Mouse (Mus musculus): Measurements from ENCODE around the gene Ipo9.

DNA sequence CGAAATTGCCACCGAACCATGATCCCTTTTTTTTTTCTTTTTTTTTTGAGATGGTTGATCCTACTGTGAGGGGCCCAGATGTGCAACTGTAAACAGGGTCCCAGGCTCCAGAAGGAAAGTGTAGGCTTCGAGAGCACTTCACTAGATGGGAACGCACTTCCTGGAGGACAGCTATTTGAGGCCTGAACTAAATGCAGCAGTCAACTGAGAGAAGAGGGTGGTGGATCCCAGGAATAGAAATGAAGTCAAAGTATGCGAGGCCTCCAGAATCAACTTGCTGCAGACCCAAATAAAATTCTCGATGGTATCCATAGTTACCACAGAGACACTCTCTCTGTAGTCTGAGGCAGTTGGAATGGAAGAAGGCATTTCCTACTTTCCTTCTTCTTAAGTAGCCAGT, 8.5 kb upstream of the Ipo9 start:
- no peak for TF ChIP-seq CTCF (IDR thresholded peaks at IDR 0.05; ENCODE audit: low read depth)
- no peak for TF ChIP-seq EP300 (optimal IDR thresholded peaks at IDR 0.05)

Data from stomach, postnatal 0 days (tissue).